Mouse (Mus musculus): ENCODE results near the gene Ncapd2.
A peak's percentile ranks its signal among the peaks of the same experiment; 100 is the strongest.

Gene Ncapd2

GRCm38 (mm10) chr6:125213129-125213528, 21.6 kb upstream of the Ncapd2 start:
- DNase-seq = no peak

DNA sequence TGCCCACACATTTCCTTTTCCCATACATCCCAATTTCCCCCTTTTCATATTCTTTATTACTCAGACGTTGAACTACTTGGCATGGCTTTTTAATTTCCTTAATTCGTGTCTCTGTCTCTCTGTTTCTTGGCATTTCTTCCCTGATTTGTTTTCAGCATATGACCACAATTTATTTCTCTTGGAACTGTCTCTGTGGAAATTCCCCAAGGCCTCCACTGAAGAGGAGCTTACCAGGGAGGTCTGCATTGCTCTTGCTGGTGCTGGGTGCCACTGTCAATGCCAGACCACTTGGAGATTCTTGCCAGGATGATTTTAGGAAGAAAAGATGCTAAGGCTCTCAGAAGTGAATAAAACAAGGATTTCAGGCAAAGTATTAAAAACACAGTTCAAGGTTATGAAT, 21.1 kb upstream of the Ncapd2 start:
- DNase-seq = no peak

- no peak for DNase-seq
Measured at GRCm38 (mm10) chr6:125210436-125210835, 18.9 kb upstream of the Ncapd2 start.

- DNase-seq = no peak
Measured at GRCm38 (mm10) chr6:125197166-125197565, 5.7 kb upstream of the Ncapd2 start.

- no peak for DNase-seq
Measured at GRCm38 (mm10) chr6:125196301-125196700, 4.8 kb upstream of the Ncapd2 start.

DNA sequence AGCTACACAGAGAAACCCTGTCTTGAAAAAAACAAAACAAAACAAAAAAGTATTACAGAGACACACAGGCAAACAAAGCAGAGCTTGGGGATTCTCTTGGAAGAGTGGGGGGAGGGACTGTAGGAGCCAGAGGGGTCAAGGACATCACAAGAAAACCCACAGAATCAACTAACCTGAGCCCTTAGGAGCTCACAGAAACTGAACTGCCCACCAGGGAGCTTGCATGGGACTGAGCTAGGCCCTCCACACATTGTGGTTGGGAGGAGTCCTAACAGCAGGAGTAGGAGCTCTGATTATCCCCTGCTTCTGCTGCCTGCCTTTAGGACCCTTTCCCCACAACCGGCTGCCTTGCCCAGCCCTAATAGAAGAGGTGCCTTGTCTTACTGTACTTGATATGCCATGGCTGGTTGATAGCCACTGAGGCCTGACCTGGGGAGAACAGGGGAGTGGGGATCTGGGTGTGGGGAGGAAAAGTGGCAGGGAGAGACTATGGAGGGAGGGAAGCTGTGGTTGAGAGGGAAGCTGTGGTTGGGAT, 4.1 kb upstream of the Ncapd2 start:
- no peak for DNase-seq

- no peak for DNase-seq
Measured at GRCm38 (mm10) chr6:125193390-125193789, 1.9 kb upstream of the Ncapd2 start.

DNA sequence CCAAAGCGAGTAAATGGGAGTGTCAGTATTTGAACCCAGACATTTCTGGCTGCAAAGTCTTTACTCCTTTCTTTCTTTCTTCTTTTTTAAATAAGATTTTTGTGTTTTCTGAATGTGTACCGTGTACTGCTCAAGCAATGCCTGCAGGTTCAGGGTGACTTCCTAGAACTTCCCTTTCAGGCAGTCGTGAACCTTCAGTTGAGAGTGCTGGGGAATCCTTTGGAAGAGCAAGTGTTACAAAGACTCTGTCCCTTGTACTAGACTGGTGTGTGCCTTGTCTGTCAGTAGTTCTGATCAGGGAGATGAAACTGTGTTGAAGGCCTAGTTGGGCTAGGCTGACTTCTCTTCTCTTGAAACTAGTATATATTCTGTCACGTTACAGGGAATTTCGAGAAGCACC, 1.3 kb upstream of the Ncapd2 start:
- no peak for DNase-seq

DNA sequence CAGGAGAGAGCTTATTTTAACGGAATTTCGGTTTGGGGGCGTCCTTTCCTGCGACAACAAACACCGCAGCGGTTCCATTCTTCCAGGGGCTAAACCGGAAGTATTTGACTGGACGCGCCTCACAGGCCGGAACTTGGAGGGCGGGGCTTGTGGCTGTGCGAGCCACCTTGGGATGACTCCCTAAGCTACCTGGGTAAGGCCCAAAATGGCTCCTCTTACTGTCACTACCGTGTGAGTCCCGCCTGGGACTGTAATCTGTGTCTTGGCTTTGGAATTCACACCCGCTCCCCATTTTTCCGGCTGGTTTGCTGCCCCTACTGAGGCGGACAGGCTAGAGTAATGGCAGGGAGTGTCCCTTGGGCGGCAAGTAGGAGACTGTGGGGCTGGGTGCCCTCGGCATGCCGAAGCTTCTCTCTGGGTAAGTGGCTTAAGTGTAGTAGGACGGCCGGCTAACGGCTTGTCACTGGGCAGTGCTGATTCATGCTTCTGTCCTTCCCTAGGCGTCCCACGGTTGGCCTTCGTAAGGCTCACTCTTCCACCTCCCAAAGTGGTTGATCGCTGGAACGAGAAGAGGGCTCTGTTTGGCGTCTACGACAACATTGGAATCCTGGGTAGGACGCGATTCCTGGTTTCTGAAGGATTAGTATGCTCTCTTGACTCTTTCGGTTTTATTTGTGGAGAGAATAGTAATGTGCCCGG, 664 bp upstream of the Ncapd2 start:
- DNase-seq = peak; percentile 91

DNA sequence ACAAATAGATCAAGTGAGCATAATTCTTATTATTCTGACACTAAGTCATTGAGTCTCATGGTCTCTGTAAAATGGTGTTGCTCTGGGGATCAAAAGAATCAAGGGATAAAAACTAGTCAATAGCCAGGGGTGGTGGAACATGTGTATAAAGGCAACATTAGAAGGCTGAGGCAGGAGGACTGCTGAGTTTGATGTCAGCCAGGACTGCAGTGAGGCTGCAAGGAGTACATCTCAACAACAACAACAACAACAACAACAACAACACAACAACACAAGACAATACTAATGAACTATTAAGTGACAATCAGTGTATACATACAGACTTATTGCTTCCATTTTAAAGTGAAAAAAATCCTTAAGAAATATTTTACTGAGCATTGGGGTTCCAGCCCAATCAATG, 685 bp downstream of the Ncapd2 start:
- DNase-seq = no peak

DNA sequence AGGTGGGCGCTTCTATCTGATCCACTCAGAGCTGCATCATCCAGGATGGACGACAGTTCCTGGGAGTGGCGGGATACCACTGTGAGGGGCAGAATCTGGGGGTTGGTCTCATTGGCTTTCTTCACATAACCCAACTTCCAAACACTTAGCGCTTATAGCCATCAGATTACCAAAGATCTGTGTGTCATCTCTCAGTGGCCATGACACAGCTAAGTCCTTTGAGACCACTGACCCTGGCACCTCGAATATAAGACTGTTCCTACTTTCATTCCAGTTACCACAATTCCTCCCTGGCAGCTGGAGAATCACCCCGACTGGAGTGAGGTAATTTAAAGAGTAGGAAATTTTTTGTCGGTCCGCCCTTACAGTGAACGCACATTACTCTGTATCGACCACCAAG, 5.3 kb downstream of the Ncapd2 start:
- DNase-seq = no peak

DNA sequence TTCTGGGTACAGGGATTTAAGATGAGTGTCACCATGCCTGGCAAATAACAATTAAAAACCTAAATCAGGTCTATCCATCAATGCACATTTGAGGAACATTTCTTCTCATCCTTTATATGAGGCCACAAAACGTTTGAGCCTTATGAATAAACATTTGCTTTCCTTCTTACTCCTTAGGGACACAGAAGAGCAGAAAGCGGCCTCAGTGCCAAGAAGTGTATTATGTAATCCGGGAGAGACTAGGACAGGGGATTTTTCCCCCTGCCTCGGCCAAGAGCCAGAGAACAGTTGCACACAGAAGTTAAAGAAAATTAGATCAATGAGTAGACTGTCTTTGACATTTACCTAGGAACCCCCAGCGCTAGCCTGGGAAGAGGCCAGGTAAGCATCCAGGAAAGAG, 9.4 kb downstream of the Ncapd2 start:
- DNase-seq = no peak

DNA sequence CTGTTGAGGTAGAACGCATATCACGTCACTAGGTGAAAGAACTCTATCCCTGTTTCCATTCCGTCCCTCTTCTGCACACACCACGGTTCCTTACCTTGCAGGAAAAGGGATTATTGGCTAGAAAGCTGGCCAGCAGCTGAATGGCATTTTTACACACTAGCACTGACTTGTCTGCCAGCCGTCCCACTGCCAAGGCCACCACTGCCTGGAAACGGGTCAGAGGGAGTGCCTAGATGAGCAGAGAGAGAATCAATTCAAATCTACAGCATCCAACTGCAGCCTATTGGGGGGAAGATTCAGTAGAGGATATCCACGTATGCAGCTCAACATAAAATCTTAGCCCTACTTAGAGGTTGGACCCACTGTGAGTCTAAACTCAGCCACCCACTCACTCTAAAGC, 11.9 kb downstream of the Ncapd2 start:
- DNase-seq = no peak

DNA sequence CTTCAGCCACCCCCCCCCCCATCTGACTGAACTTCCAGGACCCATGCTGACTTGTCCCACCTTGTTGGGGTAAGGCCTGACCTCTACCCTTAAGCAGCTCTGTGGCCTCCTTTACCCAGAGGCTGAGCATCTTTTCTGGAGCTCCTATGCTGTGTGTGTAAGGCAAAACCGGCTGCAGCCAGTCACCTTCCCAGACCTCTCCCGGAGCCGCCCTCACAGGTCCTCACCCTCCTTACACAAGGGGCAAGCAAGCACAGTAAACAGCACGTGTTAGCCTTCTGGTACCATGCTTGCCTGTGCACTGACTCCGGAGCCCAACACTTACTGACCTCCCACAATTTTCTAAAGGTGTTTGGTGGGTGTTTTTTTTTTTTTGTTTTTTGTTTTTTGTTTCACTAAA, 16.0 kb downstream of the Ncapd2 start:
- no peak for DNase-seq

- DNase-seq = no peak
Measured at GRCm38 (mm10) chr6:125173256-125173655, 18.2 kb downstream of the Ncapd2 start.

DNA sequence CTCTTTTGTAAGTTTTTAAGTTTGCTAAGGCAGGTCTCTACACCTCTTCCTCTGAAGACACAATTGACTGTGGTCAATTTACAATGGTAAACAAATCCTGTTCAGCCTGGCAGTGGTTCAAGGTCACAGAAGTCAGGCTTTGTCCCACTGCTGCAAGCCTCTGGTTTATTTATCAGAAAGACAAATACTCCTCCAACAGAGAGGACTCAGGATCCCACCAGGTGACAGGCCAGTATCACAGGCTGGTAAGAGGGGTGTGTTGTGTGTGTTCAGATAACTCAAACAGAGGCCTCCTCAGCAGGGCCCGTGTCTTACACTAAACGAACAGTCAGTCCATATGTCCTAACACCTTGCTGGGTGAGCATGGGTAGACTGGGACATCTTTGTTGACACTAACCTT, 19.0 kb downstream of the Ncapd2 start:
- no peak for DNase-seq

GRCm38 (mm10) chr6:125170194-125170593, 21.3 kb downstream of the Ncapd2 start:
- DNase-seq = no peak

DNA sequence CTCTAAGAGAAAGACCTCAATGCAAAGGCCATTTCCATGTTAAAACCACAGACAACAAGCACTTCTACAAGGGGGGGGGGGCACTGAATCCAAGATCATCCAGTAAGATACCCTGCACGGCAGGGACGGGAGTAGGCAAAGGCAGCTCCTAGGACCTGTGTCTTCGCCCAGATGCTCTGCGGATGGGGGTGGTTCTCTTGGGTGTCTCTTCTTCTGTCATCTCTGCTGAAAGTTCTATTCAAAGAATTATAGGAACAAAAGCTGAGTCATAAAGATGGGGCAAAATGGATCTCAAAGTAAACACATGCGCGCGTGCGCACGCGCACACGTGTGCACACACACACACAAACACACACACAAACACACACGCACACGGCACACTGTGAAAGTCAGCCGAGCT, 23.4 kb downstream of the Ncapd2 start:
- DNase-seq = no peak

- DNase-seq = peak; percentile 54
Measured at GRCm38 (mm10) chr6:125166861-125167650, 24.4 kb downstream of the Ncapd2 start.

GRCm38 (mm10) chr6:125166051-125166751, 25.3 kb downstream of the Ncapd2 start, which contains the start of gene Gapdh:
TSS of gene Gapdh (minus strand) at chr6:125166467.
- peak; percentile 81 for DNase-seq

DNA sequence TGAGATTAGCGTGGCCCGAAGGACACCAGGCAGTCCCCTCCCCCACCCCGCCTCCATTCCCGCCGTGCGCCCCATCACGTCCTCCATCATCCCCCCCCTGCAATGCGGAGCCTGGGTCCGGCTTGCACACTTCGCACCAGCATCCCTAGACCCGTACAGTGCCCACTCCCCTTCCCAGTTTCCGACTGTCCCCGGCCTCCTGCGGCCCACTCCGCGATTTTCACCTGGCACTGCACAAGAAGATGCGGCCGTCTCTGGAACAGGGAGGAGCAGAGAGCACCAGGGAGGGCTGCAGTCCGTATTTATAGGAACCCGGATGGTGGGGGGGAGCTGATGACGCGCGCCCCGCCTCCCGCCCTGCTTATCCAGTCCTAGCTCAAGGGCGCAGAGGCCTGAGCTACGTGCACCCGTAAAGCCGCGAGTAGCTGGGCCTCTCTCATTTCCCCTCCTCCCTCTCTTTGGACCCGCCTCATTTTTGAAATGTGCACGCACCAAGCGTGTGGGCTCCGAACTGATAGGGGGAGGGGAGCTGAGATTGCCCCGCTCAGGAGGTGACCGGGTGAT, 26.1 kb downstream of the Ncapd2 start:
- DNase-seq = peak; percentile 97

DNA sequence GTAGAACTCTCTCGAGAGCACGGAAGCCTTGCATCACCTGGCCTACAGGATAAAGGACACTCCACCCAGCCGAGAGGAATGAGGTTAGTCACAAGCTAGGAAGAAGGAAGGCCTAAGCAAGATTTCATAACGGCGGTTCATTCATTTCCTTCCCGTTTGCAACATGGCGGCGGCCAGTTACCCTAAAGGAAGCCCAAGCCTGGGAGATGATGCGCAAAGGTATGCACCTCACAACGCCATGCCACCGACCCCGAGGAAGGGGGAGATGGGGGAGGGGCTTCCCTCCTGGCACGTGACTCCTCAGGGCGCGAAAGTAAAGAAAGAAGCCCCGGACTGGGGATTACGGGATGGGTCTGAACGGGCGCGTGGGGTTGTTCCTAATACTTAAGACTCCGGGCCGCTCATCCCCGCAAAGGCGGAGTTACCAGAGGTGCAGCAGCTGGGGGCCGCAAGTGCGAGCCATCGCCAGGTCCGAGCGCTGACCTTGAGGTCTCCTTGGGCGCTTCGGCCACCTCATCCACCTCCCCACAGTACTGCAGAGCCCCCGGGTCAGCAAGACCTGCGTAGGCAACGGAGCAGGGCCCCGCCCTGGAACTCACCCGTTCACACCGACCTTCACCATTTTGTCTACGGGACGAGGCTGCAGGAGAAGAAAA, 26.7 kb downstream of the Ncapd2 start:
- peak; percentile 72 for DNase-seq

All from cerebellum, adult 11 months (tissue).